Mouse (Mus musculus) CD4-positive, CD25-positive, alpha-beta regulatory T cell, adult 9 weeks (primary cell): ENCODE data around the gene Polg2. TPM values are rescaled to one million over a fixed set of nuclear protein-coding genes. Genes with fewer than 3 reads are reported as not detected.

Source experiments
- polyA plus RNA-seq: library from polyadenylated mRNA; unstranded; fragments of 100-300 nt; shearing (Covaris generic); gene quantifications from one replicate; pipeline ENCODE4 v1.2.1, GENCODE M21; 2017

Polg2 gene
- 8.3 TPM for polyA plus RNA-seq

DNA sequence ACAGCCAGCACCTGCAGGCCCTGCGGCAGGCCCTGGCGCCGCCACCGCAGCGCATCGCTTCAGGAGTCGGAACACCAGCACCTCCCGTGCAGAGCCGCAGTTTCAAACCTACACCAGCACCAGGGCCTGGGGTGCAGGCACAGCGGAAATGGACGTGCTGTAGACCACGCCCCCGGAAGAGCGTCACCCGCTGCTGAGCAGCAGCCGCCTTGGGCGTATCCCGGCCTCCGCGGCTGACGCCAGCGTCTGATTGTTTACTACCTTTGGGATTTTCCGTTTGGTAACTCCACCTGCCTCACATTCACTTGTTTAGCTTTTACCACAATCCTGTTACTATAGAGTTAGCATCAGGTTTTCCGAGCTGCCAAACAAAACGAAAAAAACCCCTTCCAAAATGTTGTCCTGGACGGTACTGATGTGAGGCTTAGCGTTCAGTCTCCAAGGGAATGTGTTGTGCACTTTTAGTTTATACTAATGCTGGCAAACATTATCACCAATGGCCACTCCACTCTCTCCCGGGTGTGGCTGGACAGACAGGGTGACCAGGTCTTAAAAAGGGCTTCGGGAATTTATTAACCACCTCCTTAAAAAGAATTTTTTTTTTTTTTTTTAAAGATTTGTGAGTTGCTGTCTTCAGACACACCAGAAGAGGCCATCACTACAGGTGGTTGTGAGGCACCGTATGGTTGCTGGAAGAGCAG lies at the start of gene Polg2:
TSS of gene Polg2 (minus strand) at position 150 of the 701 bp plus-strand sequence.

GRCm38 (mm10) chr11:106788775-106789459 lies 9.6 kb upstream of the Polg2 start, which contains the start of the genes Ddx5 and Cep95:
TSS of gene Ddx5 (minus strand) at chr11:106789185.
TSS of gene Cep95 (plus strand) at chr11:106789252.

DNA sequence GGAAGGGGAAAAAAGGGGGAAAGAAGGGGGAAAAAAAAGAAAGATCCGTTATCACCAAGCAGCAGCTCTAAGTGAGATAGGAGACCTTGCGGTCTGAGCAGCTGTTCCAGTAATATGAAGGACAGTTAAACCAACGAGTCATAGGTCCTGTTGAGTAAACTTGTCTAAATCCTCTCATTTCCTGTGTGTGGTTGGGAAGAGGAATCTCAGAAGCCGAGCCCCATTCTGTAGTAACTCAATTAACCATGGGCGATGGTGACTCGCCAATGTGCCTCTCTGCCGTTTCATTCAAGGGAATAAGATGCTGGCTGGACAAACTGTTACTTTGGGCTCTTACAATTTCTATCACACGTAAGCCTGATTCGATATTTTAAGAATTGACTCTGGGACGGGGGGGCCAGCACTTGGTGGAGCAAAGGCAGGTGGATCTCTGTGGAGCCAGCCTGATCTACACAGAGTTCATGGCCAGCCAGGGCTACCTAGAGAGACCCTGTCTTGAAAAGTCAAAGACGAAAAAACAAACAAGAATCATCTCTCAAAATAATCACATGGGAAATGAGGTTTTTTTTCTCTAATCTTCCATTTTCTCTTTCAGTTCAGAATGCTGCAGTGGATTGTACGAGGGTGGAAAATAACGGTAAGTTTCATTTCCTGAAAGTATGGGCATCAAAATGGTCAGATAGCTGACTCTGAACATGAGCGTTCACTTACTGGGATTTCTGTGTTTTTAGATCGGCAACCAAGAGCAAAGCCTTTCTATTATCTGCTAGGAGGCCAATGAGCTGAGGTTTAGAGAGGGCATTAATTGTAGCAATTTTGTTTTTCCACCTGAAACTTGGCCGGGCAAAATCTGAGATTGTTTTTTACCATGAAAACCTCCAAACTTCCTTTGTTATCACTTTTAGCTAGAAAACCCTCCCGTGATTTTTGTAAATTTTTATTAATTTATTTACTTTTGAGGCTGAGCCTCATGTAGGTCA lies 28.0 kb downstream of the Polg2 start, which contains the start of gene Milr1:
TSS of gene Milr1 (plus strand) at position 188 of the 980 bp plus-strand sequence.

DNA sequence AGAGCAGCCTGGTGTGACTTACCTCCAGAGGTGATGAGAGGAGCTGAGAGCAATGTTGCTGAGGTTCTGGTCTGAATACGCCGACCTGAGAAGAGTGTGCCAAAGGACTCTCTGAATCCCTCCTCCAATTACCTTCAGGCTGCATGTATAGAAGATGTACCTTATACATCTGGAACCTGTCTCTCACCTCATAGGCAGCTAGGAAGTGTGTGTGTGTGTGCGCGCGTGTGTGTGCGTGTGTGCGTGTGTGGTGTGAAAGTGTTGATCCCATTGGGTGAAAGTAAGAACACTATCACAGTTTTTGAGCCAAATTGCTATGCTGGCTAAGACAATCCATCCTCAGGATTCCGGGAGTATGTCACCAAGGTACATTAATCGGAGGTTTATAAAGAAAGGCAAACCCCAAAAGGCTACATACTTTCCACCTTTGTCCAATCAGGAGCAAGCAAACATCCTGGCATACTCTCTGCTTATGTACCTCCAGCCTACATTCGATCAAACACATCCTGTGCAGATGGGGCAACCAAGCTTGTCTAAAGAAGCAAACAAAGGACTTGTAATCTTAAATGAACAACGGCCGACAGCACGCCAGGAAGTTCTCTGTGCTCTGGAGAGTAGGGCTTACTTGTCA lies 29.1 kb downstream of the Polg2 start, which contains the start of gene Pecam1:
TSS of gene Pecam1 (minus strand) at position 508 of the 631 bp plus-strand sequence.

Other genes starting within 250 kb of the Polg2 start
- gene Tex2, start 166.1 kb downstream of the Polg2 start, polyA plus RNA-seq = 28.7 TPM
- 149 TPM for gene Pecam1, start 28.9 kb downstream of the Polg2 start, polyA plus RNA-seq
- 8.2 TPM for gene Milr1, start 28.3 kb downstream of the Polg2 start, polyA plus RNA-seq
- gene Ddx5, start 9.6 kb upstream of the Polg2 start, polyA plus RNA-seq = 770 TPM
- 50.1 TPM for gene Cep95, start 9.7 kb upstream of the Polg2 start, polyA plus RNA-seq
- gene Smurf2, start 141.2 kb upstream of the Polg2 start, polyA plus RNA-seq = 14.2 TPM
- 89.0 TPM for gene Kpna2, start 220.0 kb upstream of the Polg2 start, polyA plus RNA-seq
- 1.3 TPM for gene 1810010H24Rik, start 246.1 kb upstream of the Polg2 start, polyA plus RNA-seq